Mouse (Mus musculus) embryonic facial prominence, embryonic 10.5 days (tissue): ENCODE measurements around the gene Zdhhc6. TPM values are rescaled to one million over a fixed set of nuclear protein-coding genes. Genes with fewer than 3 reads are reported as not detected.

Experiments
- DNase-seq: peaks from one replicate; pipeline ENCODE4 v3.0.0-alpha.2; 2017; ENCODE audit warnings: low spot score
- H3K27ac ChIP-seq: fragments of 300-500 bp; sonication (generic); replicated peaks from 2 replicates; pipeline ENCODE4 v1.5.1; 2016; ENCODE audit warnings: mild to moderate bottlenecking
- H3K27me3 ChIP-seq: fragments of 300-500 bp; sonication (generic); replicated peaks from 2 replicates; pipeline ENCODE4 v1.6.1; 2016; ENCODE audit warnings: low read depth, mild to moderate bottlenecking; ENCODE audit not compliant: poor library complexity, severe bottlenecking
- H3K36me3 ChIP-seq: fragments of 300-500 bp; sonication (generic); replicated peaks from 2 replicates; pipeline ENCODE4 v1.6.1; 2016; ENCODE audit warnings: mild to moderate bottlenecking, moderate library complexity
- H3K4me1 ChIP-seq: fragments of 300-500 bp; sonication (generic); 2 replicates; pipeline ENCODE4 v1.6.1; 2016
- H3K4me3 ChIP-seq: fragments of 300-500 bp; sonication (generic); 2 replicates; pipeline ENCODE4 v1.5.1; 2016; ENCODE audit warnings: mild to moderate bottlenecking, moderate library complexity
- H3K9me3 ChIP-seq: fragments of 300-500 bp; sonication (generic); 2 replicates; pipeline ENCODE4 v1.6.1; 2016; ENCODE audit warnings: mild to moderate bottlenecking
- WGBS: fragments of 180-500 bp; shearing (Covaris S2); methylation state at CpG from one replicate; pipeline ENCODE4 v1.1.7; 2016; 5-methylcytosine and 5-hydroxymethylcytosine counted together
- polyA plus RNA-seq: library from polyadenylated mRNA; unstranded; fragments of >200 nt; fragmentation: Nextera tagmentation; extraction: Ambion mirVana; gene quantifications from 2 replicates; pipeline ENCODE4 v1.2.1, GENCODE M21; 2016

Gene Zdhhc6
- polyA plus RNA-seq, 1 experiment from 2014 or later = 115 TPM

DNA sequence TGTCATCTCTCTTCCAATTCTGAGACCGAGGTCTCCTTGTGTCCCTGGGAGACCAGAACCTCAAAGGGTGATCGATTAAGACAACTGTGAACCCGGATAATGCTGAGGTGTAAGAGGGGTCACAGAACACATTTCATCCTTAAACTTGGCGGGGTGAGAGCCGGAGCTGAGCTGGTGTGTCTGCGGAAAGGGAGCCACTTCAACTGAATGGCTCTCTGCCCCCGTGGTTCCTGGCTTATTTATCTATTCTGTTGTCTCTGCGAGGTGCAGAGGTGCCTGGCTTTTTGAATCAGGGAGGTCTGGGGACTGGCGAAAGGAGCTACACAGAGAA lies 62.6 kb downstream of the Zdhhc6 start:
- H3K4me3 ChIP-seq = peak overlapping the region; percentile 74
- WGBS = 5% methylated on average over 9 of the region's 9 CpGs
- H3K27ac ChIP-seq = peak overlapping the region; percentile 90
- no peaks in the 10 kb centered on the region for H3K36me3 ChIP-seq
- DNase-seq = no peak
- H3K9me3 ChIP-seq = no peaks in the 10 kb centered on the region
- H3K27me3 ChIP-seq = no peaks in the 10 kb centered on the region
- H3K4me1 ChIP-seq = peaks cover 27% of the 10 kb centered on the region

DNA sequence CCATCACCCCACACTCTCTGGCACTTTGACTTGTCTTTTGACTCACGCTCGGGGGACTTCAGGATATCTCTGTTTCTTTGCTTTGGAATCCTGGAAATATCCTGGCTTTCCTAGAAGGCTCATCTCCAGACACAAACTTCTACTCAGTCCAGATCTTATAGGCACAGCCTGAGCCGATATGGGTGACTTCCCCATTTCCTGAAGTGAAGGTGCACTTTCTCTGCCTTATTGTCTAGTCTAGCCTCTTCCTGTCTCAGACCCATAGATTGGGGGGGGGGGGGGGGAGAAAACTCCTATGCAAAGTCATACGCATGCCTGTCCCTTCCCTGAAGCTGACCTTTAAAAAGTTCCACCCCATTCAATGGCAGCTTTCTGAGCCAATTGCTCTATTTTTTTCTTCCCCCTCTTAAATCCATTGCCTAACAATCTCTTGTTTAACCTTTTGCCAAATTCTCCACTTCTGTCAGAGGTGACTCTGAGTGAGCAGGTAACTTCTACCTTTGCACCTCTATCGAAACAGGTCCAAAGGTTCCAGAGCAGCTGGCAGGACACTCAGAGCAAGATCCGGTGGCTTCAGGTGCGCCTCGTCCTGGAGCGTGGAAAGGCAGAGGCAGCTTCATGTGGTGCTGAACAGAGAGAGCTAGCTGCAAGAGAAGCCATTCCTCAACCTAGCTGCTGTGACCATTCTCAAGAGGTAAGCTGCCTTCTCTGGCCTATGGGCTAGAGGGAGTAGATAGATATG lies 64.3 kb downstream of the Zdhhc6 start, which contains the start of gene Acsl5:
Gene Acsl5, plus strand, starts transcription at position 556 of the 742 bp plus-strand sequence.
- Histone ChIP-seq H3K4me3 (peak within 1 kb of the TSS; percentile 74; the same call in 1 of the 2 replicates), H3K9me3 (no peaks in the 10 kb centered on the region), H3K4me1 (peaks cover 27% of the 10 kb centered on the region), H3K27ac (no peak within 1 kb of the TSS), H3K36me3 (no peaks in the 10 kb centered on the region), H3K27me3 (no peaks in the 10 kb centered on the region)
- WGBS = 95% methylated on average over 9 of the region's 9 CpGs
- DNase-seq = no peak

DNA sequence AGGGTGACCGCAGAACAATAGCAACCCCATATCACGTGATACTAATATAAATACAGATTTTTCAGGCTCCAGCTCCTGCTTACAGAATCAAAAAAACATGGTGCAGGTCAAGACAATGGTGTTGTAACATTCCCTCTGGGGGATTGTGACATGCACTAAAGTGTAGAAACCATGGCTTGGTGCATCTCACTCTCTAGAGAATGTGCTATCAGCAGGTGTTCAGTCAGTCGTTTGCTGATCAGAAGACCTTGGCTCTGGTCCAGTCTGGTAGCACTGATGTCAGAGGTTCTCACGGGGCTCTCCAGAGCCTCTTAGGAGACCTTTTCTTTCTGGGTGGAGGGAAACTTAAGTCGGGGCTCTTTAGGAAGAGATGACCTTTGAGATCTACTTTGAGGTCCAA lies 65.4 kb downstream of the Zdhhc6 start:
- WGBS = 89% methylated on average over 5 of the region's 5 CpGs
- peaks cover 27% of the 10 kb centered on the region for H3K4me1 ChIP-seq
- no peaks in the 10 kb centered on the region for H3K27me3 ChIP-seq
- H3K36me3 ChIP-seq = no peaks in the 10 kb centered on the region
- no peak for DNase-seq
- H3K9me3 ChIP-seq = no peaks in the 10 kb centered on the region
- no peak overlapping the region for H3K4me3 ChIP-seq
- no peak overlapping the region for H3K27ac ChIP-seq

DNA sequence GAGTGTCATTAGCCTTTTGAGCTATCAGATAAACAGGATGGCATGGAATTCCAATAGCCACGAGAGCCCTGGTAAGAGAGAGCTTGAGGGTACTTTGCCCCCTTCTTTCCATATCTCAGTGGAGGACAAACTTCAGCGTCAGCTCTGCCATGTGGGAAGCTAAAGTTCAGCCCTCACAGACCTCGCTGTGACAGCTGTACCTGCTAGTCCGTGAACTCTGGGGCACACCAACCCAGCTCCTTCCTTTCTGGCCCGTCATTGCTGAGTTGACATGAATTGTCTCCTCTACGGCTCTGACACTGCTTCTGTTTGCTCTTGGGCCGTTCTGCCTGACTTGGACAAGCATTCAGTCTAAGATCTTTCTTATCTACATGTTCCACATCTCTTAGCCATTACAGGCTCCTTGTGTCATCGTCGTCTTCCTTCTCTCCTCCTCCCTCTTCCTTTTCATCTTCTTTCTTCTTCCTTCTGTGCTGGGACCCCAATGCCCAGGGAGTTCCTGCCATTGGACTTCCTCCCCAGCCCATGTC lies 67.8 kb downstream of the Zdhhc6 start:
- DNase-seq = no peak
- Histone ChIP-seq H3K9me3 (no peaks in the 10 kb centered on the region), H3K27me3 (no peaks in the 10 kb centered on the region), H3K4me1 (peaks cover 12% of the 10 kb centered on the region), H3K27ac (no peak overlapping the region), H3K36me3 (no peaks in the 10 kb centered on the region), H3K4me3 (no peak overlapping the region)
- WGBS = 76% methylated on average over 9 of the region's 9 CpGs

DNA sequence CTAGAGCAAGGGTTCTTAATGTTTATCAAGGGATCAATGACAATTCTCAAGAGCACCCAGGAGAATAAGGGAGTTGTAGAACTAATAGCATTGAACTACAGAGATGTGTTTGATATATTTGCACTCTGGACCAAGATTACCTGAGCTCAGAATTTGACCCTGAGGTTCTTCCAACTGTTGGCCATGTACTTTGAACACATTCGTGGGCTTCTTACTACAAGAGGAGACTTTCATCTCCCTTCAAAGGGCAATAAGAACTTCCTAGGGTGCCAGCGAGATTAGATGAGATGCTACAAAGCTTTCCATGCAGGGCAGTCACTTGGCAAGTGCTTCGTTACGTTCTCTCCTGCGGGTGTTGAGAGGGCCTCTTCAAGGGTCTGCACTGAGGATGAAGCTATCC lies 68.3 kb downstream of the Zdhhc6 start:
- no peaks in the 10 kb centered on the region for H3K36me3 ChIP-seq
- H3K4me1 ChIP-seq = peaks cover 8% of the 10 kb centered on the region
- H3K9me3 ChIP-seq = no peaks in the 10 kb centered on the region
- H3K27me3 ChIP-seq = no peaks in the 10 kb centered on the region
- no peak for DNase-seq
- H3K27ac ChIP-seq = no peak overlapping the region
- no peak overlapping the region for H3K4me3 ChIP-seq
- WGBS = 87% methylated on average over 5 of the region's 5 CpGs

DNA sequence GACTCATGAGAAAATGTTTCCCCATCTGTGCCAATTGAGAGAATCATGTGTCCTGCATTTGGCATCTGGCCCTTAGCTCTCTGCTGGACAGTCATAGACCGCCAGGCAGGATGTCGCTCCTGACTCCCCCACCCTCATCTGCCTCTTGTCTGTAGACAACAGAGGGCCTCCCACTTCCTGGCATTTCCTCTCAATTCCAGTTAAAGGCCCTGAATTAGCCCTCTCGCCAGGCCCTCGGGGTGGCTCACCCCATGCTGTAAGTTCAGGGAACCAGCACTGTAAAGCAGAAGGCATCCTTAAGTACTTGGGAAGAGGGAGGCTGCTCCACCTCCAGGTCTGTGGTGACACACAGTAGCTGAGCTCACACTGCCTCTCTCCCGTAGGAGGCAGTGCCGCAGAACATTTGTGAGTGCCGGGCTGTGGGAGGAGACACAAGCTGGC lies 71.0 kb downstream of the Zdhhc6 start:
- peak; percentile 43 for DNase-seq
- Histone ChIP-seq H3K9me3 (no peaks in the 10 kb centered on the region), H3K36me3 (no peaks in the 10 kb centered on the region)

DNA sequence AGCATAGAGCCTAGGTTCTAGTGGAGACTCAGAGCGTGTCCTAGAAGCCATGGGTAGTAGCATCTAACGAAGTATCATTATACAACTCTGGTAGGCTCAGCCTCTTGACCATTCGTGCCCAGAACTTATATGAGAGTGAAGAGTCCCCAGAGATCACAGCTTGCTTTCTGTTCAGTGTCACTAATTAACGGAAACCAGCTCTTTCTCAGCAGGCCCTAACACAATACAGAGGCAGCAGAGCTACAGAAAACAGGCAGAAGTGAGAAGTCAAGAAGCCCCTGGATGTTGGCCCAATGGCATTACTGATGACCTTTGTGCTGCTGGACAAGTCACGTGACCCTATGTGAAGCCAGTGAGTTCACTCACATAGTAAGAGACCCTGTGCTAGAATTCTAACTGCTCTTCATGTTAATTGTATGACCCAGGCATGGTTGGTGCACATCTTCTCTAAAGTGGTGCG lies 74.6 kb downstream of the Zdhhc6 start, which contains the start of gene Gucy2g:
Gene Gucy2g, minus strand, starts transcription at position 51 of the 460 bp plus-strand sequence.
- Histone ChIP-seq H3K4me3 (no peak within 1 kb of the TSS), H3K4me1 (peaks cover 8% of the 10 kb centered on the region), H3K36me3 (no peaks in the 10 kb centered on the region), H3K27me3 (no peaks in the 10 kb centered on the region), H3K9me3 (no peaks in the 10 kb centered on the region), H3K27ac (no peak within 1 kb of the TSS)
- 78% methylated on average over 6 of the region's 6 CpGs for WGBS
- no peak for DNase-seq

More for the DNA sequence above, 71.0 kb downstream of the Zdhhc6 start:
- peaks cover 8% of the 10 kb centered on the region for H3K4me1 ChIP-seq
- 22% methylated on average over 7 of the region's 7 CpGs for WGBS
- H3K27me3 ChIP-seq = no peaks in the 10 kb centered on the region
- no peak overlapping the region for H3K4me3 ChIP-seq
- peak overlapping the region; percentile 57 for H3K27ac ChIP-seq

DNA sequence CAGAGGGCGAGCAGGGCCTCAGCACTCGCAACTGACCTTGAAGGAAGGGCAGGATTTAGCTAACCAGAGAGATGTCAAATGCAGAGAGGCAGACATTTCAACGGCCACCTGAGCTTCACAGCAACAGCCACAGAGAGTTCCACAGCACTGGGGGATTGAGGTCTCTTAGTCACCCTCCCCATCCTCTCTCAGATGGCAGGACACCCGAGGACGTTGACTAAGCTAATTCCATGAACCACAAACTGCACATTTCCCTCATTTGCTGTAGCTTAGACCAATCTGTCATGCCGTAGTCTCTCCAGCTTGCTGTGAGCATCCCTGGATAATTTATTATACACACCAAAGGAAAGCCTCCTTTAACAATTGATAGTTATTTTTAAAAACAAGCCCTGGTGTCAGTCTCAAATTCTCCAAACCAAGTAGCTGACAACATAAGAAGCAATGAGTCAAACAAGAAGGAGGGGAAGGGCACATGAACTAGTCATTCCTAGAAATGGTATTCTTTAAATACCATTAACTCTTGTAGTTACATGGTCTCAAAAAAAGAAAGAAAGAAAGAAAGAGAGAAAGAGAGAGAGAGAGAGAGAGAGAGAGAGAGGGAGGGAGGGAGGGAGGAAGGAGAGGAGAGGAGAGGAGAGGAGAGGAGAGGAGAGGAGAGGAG lies 75.9 kb downstream of the Zdhhc6 start:
- 78% methylated on average over 6 of the region's 6 CpGs for WGBS
- H3K9me3 ChIP-seq = no peaks in the 10 kb centered on the region
- H3K4me3 ChIP-seq = no peak overlapping the region
- no peak overlapping the region for H3K27ac ChIP-seq
- DNase-seq = no peak
- H3K4me1 ChIP-seq = peaks cover 4% of the 10 kb centered on the region
- H3K27me3 ChIP-seq = no peaks in the 10 kb centered on the region
- H3K36me3 ChIP-seq = no peaks in the 10 kb centered on the region

DNA sequence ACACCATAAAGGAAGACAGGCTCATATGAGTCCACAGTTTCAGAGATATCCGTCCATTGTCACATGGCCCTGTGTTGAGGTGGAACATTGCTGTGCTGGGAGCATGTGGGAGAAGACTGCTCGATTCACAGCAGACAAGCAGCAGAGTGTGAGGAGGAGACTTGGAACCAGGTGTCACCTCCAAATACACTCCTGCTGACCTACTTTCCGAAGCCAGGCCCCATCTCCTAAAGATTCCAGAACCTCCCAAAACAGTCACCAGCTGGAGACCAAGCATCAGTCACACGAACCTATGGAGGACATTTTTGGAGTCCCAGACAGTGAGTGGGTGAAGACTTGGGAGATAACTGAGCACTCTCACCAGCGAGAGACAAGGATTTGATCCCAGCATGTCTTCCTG lies 79.3 kb downstream of the Zdhhc6 start:
- peaks cover 4% of the 10 kb centered on the region; the same call in 1 of the 2 replicates for H3K4me1 ChIP-seq
- no peaks in the 10 kb centered on the region for H3K27me3 ChIP-seq
- H3K4me3 ChIP-seq = no peak overlapping the region
- 82% methylated on average over 5 of the region's 5 CpGs for WGBS
- H3K27ac ChIP-seq = no peak overlapping the region
- no peaks in the 10 kb centered on the region for H3K9me3 ChIP-seq
- no peaks in the 10 kb centered on the region for H3K36me3 ChIP-seq
- no peak for DNase-seq

DNA sequence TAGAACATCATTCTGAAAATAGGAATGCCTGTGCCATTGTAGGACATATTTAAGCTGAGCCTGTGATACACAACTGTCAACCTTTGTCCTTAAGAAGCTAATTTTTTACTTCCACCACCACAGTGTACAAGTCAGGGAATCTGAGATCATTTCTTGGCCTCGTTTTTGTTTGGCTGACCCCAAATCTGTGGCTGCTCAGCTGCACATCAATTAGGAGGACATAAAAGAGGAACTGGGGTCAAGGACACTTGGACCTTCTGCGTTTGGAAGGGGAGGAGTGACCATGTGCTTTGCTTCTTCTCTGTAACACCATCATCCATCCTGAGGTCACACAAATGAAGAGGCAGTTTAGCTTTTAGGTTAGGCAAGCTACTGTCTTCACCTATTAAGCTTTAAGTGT lies 79.8 kb downstream of the Zdhhc6 start:
- Histone ChIP-seq H3K36me3 (no peaks in the 10 kb centered on the region), H3K27ac (no peak overlapping the region), H3K9me3 (no peaks in the 10 kb centered on the region), H3K4me3 (no peak overlapping the region), H3K4me1 (peaks cover 4% of the 10 kb centered on the region; the same call in 1 of the 2 replicates), H3K27me3 (no peaks in the 10 kb centered on the region)
- 51% methylated on average over 2 of the region's 2 CpGs for WGBS
- no peak for DNase-seq

DNA sequence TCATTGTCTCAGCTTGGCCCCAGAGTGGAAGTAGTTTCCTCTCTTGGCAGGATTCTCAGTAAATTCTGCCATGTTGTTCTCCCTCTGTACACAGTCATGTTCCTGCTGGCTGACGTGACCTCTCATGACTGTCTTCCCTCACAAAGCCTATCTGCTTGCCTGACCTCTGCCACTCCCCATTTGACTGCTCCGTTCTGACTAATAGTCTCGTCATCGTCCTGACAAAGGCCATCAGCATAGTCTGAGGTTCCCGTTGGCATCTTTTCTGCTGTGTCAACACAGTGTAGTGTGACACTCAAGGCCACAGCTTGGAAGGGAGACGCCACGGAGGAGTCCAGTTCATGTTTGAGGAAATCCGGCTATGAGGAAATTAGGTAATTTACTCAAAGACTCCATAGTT lies 83.7 kb downstream of the Zdhhc6 start:
- H3K4me1 ChIP-seq = peaks cover 4% of the 10 kb centered on the region; the same call in 1 of the 2 replicates
- DNase-seq = no peak
- WGBS = 67% methylated on average over 8 of the region's 8 CpGs

DNA sequence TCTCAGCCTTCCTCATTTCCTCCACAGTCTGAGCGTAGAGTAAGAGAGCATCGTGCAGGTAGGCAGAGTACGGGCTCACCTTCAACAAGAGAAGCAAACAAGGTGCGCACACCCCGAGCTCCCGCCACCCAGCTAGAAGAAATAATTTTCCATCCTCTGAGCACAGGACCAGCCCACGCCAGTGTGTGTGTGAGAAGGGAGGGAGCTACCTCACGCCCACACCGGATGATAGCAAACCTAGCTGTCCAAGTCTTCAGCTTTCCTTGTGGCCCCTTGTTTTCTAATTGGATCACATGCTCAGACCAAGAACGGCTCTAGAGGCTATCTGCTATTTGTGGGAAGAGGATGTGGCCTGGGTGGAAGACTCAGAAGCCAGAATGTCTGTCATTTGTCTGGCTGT lies 84.8 kb downstream of the Zdhhc6 start:
- 89% methylated on average over 10 of the region's 10 CpGs for WGBS
- H3K27ac ChIP-seq = no peak overlapping the region
- no peak for DNase-seq
- H3K4me1 ChIP-seq = peaks cover 4% of the 10 kb centered on the region; the same call in 1 of the 2 replicates
- no peaks in the 10 kb centered on the region for H3K36me3 ChIP-seq
- H3K4me3 ChIP-seq = no peak overlapping the region
- no peaks in the 10 kb centered on the region for H3K27me3 ChIP-seq
- H3K9me3 ChIP-seq = no peaks in the 10 kb centered on the region

More for the DNA sequence above, 83.7 kb downstream of the Zdhhc6 start:
- Histone ChIP-seq H3K4me3 (no peak overlapping the region), H3K9me3 (no peaks in the 10 kb centered on the region), H3K27ac (no peak overlapping the region), H3K27me3 (no peaks in the 10 kb centered on the region), H3K36me3 (no peaks in the 10 kb centered on the region)
